Mouse (Mus musculus) hindbrain, embryonic 15.5 days (tissue): ENCODE results near the gene Smagp. TPM values are rescaled to one million over a fixed set of nuclear protein-coding genes. Genes with fewer than 3 reads are reported as not detected.
"Not testable (repeated sequence)": the region's sequence is repeated elsewhere in the genome, so short reads cannot be mapped to it uniquely, and the experiment has no call there.

Experiments
- ATAC-seq: fragments of 200-750 bp; cut with Nextera tagmentation; 2 replicates; pipeline ENCODE4 v1.8.0; 2017; ENCODE audit warnings: low read depth, moderate number of reproducible peaks, moderate TSS enrichment; ENCODE audit not compliant: low FRiP score
- H3K27ac ChIP-seq: fragments of 300-500 bp; sonication (generic); replicated peaks from 2 replicates; pipeline ENCODE4 v1.5.1; 2015; ENCODE audit warnings: mild to moderate bottlenecking, inconsistent platforms
- H3K27me3 ChIP-seq: fragments of 300-500 bp; sonication (generic); 2 replicates; pipeline ENCODE4 v1.6.1; 2015; ENCODE audit warnings: control low read depth, inconsistent platforms
- H3K36me3 ChIP-seq: fragments of 300-500 bp; sonication (generic); 2 replicates; pipeline ENCODE4 v1.6.1; 2015; ENCODE audit warnings: control low read depth, inconsistent platforms
- H3K4me1 ChIP-seq: fragments of 300-500 bp; sonication (generic); replicated peaks from 2 replicates; pipeline ENCODE4 v1.6.1; 2015; ENCODE audit warnings: control low read depth, inconsistent platforms
- H3K4me2 ChIP-seq: fragments of 300-500 bp; sonication (generic); 2 replicates; pipeline ENCODE4 v1.6.1; 2015; ENCODE audit warnings: moderate library complexity, mild to moderate bottlenecking, inconsistent platforms
- H3K4me3 ChIP-seq: fragments of 300-500 bp; sonication (generic); 2 replicates; pipeline ENCODE4 v1.5.1; 2015; ENCODE audit warnings: mild to moderate bottlenecking, inconsistent platforms
- H3K9ac ChIP-seq: fragments of 300-500 bp; sonication (generic); 2 replicates; pipeline ENCODE4 v1.6.1; 2015; ENCODE audit warnings: inconsistent platforms
- H3K9me3 ChIP-seq: fragments of 300-500 bp; sonication (generic); 2 replicates; pipeline ENCODE4 v1.6.1; 2016; ENCODE audit warnings: control low read depth, inconsistent platforms
- WGBS: fragments of 180-500 bp; shearing (Covaris S2); methylation state at CpG from one replicate; pipeline ENCODE4 v1.1.7; 2015; 5-methylcytosine and 5-hydroxymethylcytosine counted together
- polyA plus RNA-seq: library from polyadenylated mRNA; unstranded; fragments of >200 nt; fragmentation: Nextera tagmentation; extraction: Ambion mirVana; gene quantifications from 2 replicates; pipeline ENCODE4 v1.2.1, GENCODE M21; 2015

Gene Smagp
- polyA plus RNA-seq, 1 experiment from 2014 or later: 4.0 TPM

DNA sequence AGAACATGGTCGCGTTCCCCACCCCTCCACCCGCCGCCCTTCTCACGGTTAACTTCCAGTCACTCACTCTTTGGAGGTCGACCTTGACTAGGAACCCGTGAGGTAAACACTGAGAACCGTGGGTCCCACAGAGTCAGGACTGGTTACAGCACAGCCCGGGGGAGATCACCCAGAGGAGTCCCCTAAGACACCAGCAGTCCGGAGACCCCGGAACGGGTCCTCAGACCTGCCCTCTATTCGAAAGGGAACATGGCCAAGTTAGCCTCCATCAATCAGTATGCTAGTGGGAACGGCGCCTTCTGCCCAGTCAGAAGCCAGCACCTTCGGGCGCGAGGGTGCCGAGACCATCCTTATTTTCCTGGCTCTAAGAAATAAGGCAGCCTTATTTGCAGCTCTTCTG, 20.5 kb downstream of the Smagp start:
- Histone ChIP-seq H3K36me3 (peaks cover 35% of the 10 kb centered on the region), H3K9me3 (no peaks in the 10 kb centered on the region), H3K27me3 (no peaks in the 10 kb centered on the region), H3K9ac (peak overlapping the region; percentile 77), H3K4me3 (peak overlapping the region; percentile 82), H3K4me2 (peak overlapping the region; percentile 82), H3K4me1 (peaks cover 27% of the 10 kb centered on the region), H3K27ac (peak overlapping the region; percentile 97)
- WGBS: under 1% methylated on average over 19 of the region's 19 CpGs
- peak; percentile 21; the same call in 1 of the 2 replicates for ATAC-seq

DNA sequence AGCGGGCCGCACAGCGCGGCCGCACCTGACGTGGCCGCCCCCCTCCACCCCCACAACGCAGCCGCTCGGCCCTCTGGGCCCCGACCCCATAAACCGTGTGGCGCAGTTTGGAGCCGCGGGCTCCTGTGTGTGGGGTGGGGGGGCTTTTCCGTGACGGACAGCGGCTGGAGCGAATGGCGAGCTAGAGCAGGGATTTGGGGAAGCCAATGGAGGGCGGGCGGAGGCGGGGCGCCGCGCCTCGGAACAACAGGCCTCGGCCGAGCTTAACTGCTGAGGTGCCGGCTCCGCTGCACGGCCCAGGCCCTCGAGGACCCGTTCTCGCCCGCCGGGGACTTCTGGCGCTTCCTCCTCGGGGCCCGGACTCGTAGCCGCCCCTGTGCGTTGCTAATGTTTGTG, 20.9 kb downstream of the Smagp start:
- ATAC-seq: peak; percentile 90
- H3K36me3 ChIP-seq: peaks cover 34% of the 10 kb centered on the region
- H3K9ac ChIP-seq: peak overlapping the region; percentile 77
- H3K27ac ChIP-seq: peak overlapping the region; percentile 97
- H3K9me3 ChIP-seq: no peaks in the 10 kb centered on the region
- peak overlapping the region; percentile 82 for H3K4me2 ChIP-seq
- H3K4me3 ChIP-seq: peak overlapping the region; percentile 82
- under 1% methylated on average over 38 of the region's 43 CpGs for WGBS
- H3K27me3 ChIP-seq: no peaks in the 10 kb centered on the region
- peaks cover 27% of the 10 kb centered on the region for H3K4me1 ChIP-seq

DNA sequence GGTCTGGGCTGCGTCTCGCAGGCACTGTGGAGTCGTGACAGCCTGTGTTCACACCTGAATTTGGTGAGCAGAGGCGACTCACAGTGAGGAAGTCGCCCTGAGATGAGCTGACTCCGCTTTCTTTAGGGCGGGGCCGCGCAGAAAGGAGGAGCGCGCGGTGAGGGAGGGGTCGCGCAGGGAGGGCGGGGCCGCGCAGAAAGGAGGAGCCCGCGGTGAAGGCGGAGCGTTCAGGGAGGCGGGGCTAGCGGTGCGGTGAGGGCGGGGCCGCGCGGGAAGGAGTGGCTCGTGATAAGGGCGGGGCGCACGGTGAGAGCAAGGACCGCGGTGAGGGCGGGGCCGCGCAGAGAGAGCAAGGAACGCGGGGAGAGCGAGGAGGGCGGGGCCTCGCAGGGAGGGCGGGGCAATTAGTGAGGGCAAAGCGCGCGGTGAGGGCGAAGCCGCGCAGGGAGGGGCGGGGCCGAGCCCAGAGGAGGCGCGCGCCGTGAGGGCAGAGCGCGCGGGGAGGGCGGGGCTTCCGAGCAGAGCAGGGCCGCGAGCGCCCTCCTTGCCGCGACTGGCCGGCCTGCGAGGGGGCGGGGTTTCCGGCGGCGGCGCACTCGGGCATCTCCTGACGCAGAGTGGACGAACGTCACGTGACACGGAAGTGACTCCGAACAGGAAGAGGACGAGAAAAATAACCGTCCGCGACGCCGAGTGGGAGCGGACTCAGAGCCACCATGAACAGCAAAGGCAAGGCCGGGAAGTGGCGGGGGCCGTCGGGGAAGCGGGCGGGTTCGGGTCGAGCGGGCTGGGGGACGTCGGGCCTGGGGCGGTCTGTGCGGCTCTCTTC, 21.5 kb downstream of the Smagp start, which contains the start of gene Dazap2:
Gene Dazap2 (plus strand): TSS at position 354 of the 829 bp plus-strand sequence.
- H3K27ac ChIP-seq: peak within 1 kb of the TSS; percentile 97
- peak within 1 kb of the TSS; percentile 77 for H3K9ac ChIP-seq
- ATAC-seq: peak; percentile 88
- under 1% methylated on average over 94 of the region's 99 CpGs for WGBS
- H3K9me3 ChIP-seq: no peaks in the 10 kb centered on the region
- H3K36me3 ChIP-seq: peaks cover 28% of the 10 kb centered on the region
- no peaks in the 10 kb centered on the region for H3K27me3 ChIP-seq
- H3K4me1 ChIP-seq: peaks cover 27% of the 10 kb centered on the region
- peak within 1 kb of the TSS; percentile 82 for H3K4me3 ChIP-seq
- H3K4me2 ChIP-seq: peak within 1 kb of the TSS; percentile 82

DNA sequence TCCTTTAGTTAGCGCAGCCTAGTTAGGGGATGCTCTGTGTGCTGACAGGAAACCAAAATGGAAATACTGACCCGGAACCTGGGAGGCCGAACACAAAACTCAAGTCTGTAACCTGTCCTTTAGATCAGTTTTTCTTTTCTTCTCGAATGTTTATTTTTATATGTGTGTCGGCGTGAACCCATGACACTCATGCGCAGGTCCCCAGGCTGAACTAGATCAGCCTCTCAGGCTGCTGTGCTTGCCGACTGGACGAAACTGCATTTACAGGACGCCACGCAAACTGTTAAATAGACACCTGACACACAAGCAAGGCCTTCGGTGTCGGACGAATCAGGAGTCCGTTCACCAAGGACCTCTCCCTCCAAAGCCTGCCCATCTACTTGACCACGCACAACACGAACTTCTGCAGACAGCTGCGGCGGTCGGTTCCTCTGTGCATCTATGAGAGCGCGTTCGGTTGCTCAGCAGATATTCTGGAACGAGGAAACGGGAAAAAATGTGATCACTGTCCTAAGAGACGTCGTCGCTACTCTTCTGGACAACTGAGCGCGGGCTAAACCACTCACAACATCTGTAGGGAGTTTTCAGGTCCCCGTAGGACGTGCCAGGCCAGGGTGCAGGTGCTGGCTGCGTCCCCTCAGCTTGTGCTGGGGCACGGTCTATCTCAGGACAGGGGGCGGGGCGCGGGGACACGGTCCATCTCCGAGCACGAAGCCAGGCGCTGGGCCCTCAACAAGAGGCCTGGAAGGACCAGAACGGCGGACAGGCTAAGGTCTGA, 22.3 kb downstream of the Smagp start:
- Histone ChIP-seq H3K27ac (peak overlapping the region; percentile 97), H3K9ac (peak overlapping the region; percentile 55), H3K4me1 (peaks cover 27% of the 10 kb centered on the region), H3K27me3 (no peaks in the 10 kb centered on the region), H3K4me2 (peak overlapping the region; percentile 81), H3K4me3 (peak overlapping the region; percentile 82), H3K9me3 (no peaks in the 10 kb centered on the region), H3K36me3 (peaks cover 20% of the 10 kb centered on the region)
- peak; percentile 1; the same call in 1 of the 2 replicates for ATAC-seq
- WGBS: 9% methylated on average over 43 of the region's 43 CpGs

DNA sequence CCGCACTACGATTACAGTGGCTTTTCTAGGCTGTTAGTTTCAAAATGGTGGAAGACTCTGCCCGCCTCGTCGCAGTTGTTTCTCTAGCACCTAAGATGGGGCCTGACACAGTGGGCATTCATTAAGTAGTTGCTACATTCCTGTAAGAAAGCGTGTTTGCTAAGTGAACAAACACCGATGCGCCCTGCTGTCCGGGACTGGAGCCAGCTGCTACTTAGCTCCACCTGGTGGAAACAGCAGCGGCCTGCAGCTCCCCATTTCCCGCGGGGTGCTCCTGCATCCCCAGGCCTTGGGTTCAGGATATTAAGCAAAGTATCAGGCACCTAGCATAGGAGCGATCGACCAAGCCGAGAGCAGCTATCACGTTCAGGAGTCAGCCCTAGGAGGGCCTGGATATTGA, 23.2 kb downstream of the Smagp start:
- H3K4me3 ChIP-seq: peak overlapping the region; percentile 13
- H3K4me2 ChIP-seq: peak overlapping the region; percentile 81
- H3K27ac ChIP-seq: no peak overlapping the region
- H3K4me1 ChIP-seq: peaks cover 27% of the 10 kb centered on the region
- H3K9ac ChIP-seq: no peak overlapping the region
- H3K27me3 ChIP-seq: no peaks in the 10 kb centered on the region
- H3K36me3 ChIP-seq: peaks cover 11% of the 10 kb centered on the region
- H3K9me3 ChIP-seq: no peaks in the 10 kb centered on the region
- no peak for ATAC-seq
- 9% methylated on average over 16 of the region's 16 CpGs for WGBS

DNA sequence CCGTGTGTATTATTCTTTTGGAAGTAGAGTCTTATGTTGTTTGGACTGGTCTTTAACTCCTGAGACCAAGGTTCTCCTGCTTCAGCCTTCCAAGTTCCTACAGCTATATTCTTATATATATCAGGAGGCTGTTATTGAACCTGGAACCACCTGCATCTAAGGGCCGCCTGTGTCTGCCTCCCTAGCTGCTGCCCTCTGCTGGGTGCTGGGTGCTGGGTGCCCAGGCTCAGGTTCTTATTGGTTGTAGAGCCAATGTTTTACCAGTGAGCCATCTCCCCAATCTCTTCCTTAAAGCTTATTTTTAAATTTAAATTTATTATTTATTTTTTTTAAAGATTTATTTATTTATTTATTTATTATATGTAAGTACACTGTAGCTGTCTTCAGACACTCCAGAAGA, 24.3 kb downstream of the Smagp start:
- 67% methylated on average over 2 of the region's 2 CpGs for WGBS
- no peak for ATAC-seq
- no peaks in the 10 kb centered on the region for H3K9me3 ChIP-seq
- H3K27me3 ChIP-seq: no peaks in the 10 kb centered on the region
- no peak overlapping the region for H3K4me3 ChIP-seq
- H3K36me3 ChIP-seq: no peaks in the 10 kb centered on the region
- H3K9ac ChIP-seq: no peak overlapping the region
- no peak overlapping the region for H3K27ac ChIP-seq
- H3K4me1 ChIP-seq: peaks cover 27% of the 10 kb centered on the region
- no peak overlapping the region for H3K4me2 ChIP-seq

DNA sequence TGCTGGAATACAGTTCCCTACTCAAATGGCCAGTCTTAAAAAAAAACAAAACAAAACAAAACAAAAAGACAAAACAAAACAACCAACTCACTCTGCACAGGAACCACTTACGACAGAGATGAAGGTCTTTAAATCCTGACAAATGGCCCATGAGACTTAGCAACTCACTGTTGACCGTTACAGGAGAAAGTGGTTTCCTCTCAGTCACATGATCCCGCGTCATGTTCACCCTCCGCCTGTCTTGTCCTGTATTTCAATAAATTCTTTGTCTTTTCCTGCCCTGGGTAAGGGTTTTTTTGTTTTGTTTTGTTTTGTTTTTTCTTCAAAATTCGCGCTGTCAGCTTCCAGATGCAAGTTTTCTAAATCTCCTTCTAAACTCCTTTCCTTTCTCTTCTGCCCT, 24.8 kb downstream of the Smagp start:
- no peaks in the 10 kb centered on the region for H3K27me3 ChIP-seq
- no peaks in the 10 kb centered on the region for H3K9me3 ChIP-seq
- no peak for ATAC-seq
- no peak overlapping the region for H3K4me2 ChIP-seq
- no peaks in the 10 kb centered on the region for H3K36me3 ChIP-seq
- 87% methylated on average over 7 of the region's 7 CpGs for WGBS
- H3K27ac ChIP-seq: no peak overlapping the region
- no peak overlapping the region for H3K4me3 ChIP-seq
- H3K4me1 ChIP-seq: peaks cover 25% of the 10 kb centered on the region
- no peak overlapping the region for H3K9ac ChIP-seq

DNA sequence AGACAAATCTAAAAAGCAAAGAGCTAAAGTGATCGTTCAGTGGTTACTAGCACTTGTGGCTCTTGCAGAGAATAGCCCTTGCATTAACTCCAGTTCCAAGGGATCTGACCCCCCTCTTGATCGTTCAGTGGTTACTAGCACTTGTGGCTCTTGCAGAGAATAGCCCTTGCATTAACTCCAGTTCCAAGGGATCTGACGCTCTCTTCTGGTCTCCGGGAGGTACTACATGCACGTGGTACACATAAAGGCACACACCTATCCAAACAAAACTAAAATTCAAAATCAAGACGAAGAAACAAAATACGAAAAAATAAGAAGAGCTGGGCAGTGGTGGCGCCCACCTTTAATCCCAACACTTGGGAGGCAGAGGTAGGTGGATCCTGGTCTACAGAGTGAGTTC, 30.1 kb downstream of the Smagp start:
- peaks cover 11% of the 10 kb centered on the region for H3K4me1 ChIP-seq
- H3K27me3 ChIP-seq, H3K27ac ChIP-seq, H3K36me3 ChIP-seq, ATAC-seq, H3K4me3 ChIP-seq, H3K4me2 ChIP-seq, H3K9me3 ChIP-seq, H3K9ac ChIP-seq: not testable (repeated sequence)
- 93% methylated on average over 8 of the region's 8 CpGs for WGBS

DNA sequence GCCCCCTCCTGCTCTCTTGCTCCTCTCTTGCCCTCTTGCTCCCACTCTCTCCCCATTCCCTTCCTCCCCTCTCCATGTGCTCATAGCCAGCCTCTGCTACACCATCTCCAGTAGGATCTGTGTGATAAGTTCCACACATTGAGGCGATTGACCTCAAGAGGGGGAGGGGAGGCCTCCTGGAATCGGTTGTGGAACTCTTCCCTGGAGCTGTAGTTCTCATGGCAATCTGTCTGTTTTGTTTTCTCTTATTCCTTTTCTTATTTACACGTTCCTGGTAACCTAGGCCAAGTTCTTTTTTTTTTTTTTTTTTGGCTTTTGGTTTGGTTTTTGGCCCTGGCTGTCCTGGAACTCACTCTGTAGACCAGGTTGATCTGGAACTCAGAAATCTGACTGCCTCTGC, 35.1 kb downstream of the Smagp start:
- Histone ChIP-seq H3K36me3 (no peaks in the 10 kb centered on the region), H3K27ac (no peak overlapping the region), H3K4me2 (no peak overlapping the region), H3K4me1 (peaks cover 26% of the 10 kb centered on the region), H3K9ac (no peak overlapping the region), H3K27me3 (0 out of 2 replicates have a peak, but pooled peaks cover 3% of the 10 kb centered on the region), H3K9me3 (no peaks in the 10 kb centered on the region), H3K4me3 (no peak overlapping the region)
- ATAC-seq: no peak
- WGBS: 52% methylated on average over 3 of the region's 3 CpGs

DNA sequence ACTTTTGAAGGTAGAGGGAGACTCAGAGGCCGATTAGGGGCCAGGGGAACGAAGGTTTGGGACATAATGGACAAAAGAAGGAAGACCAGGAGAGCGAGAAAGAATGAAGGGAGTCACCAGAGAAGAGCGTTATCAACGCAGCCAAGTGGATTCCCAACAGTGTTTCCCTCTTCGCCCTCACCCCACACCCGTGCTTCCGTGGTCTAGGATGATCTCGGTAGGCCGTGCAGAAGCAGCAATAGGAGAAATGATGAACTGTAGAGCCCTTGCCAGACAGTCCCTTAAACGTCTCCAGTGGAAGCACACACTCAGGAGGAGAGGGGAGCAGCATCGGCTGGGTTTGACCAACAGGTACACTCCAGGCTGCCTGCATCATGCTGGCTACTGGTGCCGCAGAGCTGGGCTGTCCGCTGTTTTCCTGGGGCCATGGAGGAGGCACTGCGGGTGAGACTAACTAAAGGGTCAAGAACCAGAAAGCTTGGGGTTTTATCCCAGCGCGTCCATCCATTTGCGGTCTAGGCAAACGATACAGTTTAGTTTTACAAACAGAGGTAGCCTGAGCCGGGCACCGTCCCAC, 36.0 kb downstream of the Smagp start:
- H3K27ac ChIP-seq: no peak overlapping the region
- H3K9me3 ChIP-seq: no peaks in the 10 kb centered on the region
- no peak overlapping the region for H3K9ac ChIP-seq
- H3K4me1 ChIP-seq: peaks cover 26% of the 10 kb centered on the region
- no peaks in the 10 kb centered on the region for H3K36me3 ChIP-seq
- H3K4me2 ChIP-seq: peak overlapping the region; percentile 74
- ATAC-seq: no peak
- WGBS: 19% methylated on average over 21 of the region's 21 CpGs
- H3K4me3 ChIP-seq: peak overlapping the region; percentile 80
- H3K27me3 ChIP-seq: 0 out of 2 replicates have a peak, but pooled peaks cover 3% of the 10 kb centered on the region

DNA sequence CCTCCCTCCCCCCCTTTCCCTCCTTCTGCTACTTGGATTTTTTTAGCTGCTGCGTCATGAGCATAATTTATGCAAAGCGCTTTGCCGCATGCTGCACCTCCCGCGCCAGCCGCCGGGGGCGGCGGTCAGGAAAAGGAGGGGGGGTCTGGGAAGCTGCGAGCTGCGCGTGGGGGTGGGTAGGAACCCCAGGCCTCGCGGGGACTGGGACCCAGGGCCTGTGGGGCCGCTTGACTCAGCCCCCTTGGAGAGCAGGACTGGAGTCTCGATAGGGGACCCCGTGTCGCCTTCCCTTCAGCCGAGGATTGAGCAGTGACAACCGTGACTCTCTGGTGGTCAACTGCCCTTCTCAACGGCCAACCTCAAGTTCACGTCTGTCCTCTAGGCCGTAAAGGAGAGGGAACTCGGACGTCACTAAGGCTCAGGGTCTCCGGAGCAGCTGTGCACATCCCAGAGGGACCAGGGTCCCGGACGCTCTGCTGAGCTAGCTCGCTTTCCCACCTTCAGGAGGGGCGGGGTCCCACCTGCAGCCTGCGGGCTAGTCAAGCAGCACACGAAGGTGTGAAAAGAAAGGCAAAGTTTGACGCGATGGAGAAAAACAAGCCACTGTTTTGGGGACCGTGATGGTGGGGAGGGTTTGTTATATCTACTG, 36.6 kb downstream of the Smagp start:
- Histone ChIP-seq H3K4me2 (peak overlapping the region; percentile 74), H3K36me3 (no peaks in the 10 kb centered on the region), H3K4me3 (peak overlapping the region; percentile 80), H3K9ac (peak overlapping the region; percentile 87), H3K9me3 (no peaks in the 10 kb centered on the region), H3K27ac (peak overlapping the region; percentile 84), H3K4me1 (peaks cover 21% of the 10 kb centered on the region), H3K27me3 (0 out of 2 replicates have a peak, but pooled peaks cover 3% of the 10 kb centered on the region)
- 1% methylated on average over 35 of the region's 35 CpGs for WGBS
- ATAC-seq: peak; percentile 72
